Mouse (Mus musculus) cerebellum, postnatal 25 days (tissue): Measurements from ENCODE around the gene E130208F15Rik.
A peak's percentile ranks its signal among the peaks of the same experiment; 100 is the strongest.

Source experiments
- DNase-seq, 2 experiments: peaks; one replicate each; pipeline ENCODE4 v3.0.0; 2021; ENCODE audit warnings: mixed read lengths in 2 of 2

Gene E130208F15Rik

DNA sequence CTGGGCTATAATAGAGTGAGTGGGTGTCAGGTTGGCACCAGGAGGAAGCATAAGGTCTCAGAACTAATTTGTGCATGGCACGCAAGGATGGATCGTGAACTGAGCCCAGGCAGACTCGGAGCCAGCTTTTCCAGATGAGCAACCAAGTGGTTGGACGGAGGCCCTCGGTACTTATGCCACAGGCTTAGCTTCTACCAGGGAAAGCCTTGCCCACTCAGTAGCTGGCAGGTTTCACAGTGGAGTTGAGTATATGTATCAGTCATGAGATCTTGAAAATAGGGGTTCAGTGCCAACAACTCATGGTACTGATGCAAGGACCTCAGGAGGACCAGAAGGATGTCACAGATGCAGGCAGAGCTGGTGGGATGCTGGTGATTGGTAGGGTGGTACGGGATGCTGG, 14.1 kb downstream of the E130208F15Rik start:
- DNase-seq = no peak

- peak; percentile 92 to 96 for DNase-seq
Measured at GRCm38 (mm10) chr7:30336384-30336783, 14.8 kb downstream of the E130208F15Rik start.

DNA sequence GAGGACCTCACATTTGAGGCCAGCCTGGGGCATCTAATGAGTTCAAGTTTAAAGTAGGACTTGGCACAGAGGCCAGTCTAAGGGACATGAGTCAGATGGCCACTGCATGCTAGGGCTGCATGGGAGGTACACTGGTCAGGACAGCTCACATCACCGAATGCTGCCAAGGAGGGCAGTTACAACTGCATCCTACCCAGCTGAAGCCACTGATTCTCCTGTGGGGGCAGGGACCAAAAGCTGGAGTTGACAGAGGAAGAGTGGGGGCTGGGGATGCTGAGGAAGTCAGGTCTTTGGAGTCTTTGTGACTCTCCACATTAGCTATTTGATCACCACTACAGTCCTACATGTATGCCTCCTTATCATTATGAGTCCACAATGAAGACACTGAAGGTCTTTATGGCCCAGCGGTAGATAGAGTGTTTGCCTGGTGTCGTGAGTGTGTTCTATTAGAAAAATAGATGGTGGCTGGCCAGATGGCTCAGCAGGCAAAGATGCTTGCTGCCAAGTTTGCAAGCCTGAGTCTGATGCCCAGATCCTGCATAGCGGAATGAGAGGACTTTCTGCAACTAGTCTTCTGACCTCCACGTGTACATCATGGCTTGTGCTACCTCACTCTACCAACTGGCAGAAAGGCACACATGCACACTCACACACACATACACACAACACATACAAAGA, 18.0 kb downstream of the E130208F15Rik start:
- peak; percentile 82 to 85 for DNase-seq

- no peak for DNase-seq
Measured at GRCm38 (mm10) chr7:30346635-30347379, 25.3 kb downstream of the E130208F15Rik start.

DNA sequence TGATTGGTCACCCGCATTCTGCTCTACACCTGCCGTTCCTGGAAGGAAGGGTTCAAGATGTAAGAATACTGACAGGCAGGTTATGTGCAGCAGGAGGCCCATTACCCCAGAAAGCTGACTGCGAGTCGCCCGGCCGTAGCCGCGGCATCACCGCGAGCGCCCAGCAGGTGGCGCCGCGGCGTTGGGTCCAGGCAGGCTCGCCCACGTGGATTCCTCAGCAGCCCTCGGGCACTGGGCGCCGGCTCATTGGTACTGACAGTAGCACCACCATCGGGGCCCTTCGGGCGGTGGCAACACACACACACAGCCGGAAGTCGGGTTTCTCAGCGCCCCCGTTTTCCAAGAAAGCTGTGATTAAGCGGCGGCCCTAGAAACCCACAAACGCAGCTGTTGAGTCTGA, 26.3 kb downstream of the E130208F15Rik start:
- DNase-seq = peak; percentile 88 to 93

GRCm38 (mm10) chr7:30353279-30353822, 31.8 kb downstream of the E130208F15Rik start:
- peak; percentile 80 to 86 for DNase-seq

DNA sequence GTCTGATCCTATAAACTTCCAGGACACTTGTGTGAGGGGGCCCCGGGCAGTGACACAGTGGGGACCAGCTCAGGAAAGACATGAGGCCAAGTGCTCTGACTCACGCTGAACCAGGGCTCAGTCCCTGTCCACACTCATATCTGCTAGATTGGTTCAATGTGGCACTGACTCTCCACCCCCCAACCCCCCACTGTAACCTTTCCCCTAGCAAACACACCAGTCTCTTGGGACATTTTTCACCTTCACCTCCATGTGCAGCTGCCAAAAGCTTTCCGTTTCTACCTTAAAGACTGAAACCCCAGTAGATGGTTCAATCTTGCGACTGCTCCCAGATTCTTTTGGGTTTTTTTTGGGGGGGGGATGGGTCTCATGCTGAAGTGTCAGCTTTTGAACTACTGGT, 32.5 kb downstream of the E130208F15Rik start:
- DNase-seq = peak in 1 of 2 experiments; percentile 12

DNA sequence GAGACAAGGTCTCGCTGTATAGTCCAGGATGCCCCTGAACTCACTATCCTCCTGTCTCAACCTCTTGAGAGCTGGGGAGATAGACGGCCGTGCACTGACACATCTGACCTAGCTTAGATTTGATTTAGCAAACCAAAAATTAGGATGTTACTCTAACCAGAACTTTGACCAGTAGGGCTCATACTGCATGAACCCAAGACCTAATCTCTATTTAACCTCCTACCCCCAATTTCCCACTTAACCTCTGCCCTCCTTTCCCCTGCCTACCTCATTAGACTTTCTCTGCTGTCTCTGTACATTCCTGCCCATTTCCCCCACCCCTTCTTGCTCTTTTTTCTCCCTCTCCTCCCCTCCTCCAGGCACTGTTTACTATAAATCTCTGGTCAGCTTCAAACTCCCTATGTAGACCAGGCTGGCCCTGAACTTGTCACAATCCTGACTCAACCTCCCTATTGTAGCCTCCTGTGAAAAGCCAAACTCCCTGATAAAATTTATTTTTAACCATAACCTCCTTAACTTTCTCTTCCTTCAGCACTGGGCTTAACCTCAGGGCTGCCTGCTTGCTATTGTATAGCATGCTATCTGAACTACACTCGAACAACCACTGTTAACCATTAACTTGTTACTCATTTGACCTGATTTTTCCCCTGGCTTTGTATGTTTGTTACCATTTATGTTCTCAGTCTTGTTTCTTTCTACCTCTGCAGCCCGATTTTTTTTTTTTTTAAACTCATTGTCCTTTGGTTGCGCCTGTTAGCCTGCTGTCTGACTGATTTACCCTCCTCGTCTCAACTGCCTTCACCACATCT, 37.0 kb downstream of the E130208F15Rik start:
- DNase-seq = no peak

- DNase-seq = no peak
Measured at GRCm38 (mm10) chr7:30359276-30359865, 37.8 kb downstream of the E130208F15Rik start.

- DNase-seq = no peak
Measured at GRCm38 (mm10) chr7:30360028-30360427, 38.5 kb downstream of the E130208F15Rik start.

DNA sequence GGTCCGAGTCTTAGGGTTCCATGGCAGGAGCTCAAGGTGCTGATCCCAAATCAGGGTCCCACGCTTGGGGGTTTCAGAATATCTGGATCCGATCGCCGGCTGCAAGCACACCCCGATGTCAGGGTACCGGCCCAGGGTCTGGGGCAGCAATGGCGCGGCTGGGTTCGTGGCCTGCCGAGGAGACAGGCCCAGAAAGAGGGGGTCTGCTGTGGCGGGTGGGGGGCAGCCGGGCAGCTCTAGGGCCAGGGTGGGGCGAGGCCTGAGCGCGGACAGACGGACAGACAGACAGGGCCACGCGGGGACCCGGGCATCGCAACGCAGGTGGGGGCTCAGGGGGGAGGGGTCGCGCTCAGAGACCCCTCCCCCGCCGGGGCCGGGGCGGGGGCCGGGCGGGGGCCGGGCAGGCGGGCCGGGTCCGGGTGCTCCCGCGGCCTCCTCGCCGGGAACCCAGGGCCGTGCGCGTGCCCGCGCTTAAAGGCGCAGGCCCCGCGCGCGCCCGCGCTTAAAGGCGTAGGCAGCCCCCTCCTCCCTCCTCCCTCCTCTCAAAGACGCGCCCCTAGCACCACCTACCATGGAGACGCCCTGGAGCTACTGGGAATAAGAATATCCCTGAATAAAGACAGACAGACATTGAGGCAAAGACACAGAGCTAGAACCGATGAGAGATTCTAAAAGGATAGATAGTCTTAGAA, 41.3 kb downstream of the E130208F15Rik start, which contains the start of gene Lrfn3:
Gene Lrfn3, minus strand, starts transcription at position 121 of the 692 bp plus-strand sequence.
- DNase-seq = peak; percentile 77 to 91

- DNase-seq = peak in 1 of 2 experiments; percentile 37
Measured at GRCm38 (mm10) chr7:30363344-30363738, 41.8 kb downstream of the E130208F15Rik start.

DNA sequence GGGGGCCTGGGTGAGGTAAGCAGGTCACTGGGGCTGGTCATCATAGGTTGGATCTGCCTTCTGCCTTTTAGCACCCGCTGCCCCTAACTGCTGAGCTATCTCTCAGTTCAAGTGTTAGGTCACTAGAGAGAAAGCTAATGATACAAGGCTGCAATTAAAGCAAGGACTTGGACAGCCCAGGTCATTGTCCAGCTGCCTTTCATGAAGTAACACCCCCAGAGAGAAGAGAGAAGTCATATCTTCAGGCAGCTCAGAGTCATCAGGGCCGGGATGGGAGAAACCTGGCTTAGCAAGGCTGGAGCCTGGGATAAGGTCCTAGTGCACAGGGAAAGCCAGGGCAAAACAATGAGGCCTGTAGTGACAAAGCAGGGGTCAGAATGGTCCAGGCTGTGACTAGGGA, 45.9 kb downstream of the E130208F15Rik start:
- DNase-seq = no peak
